Mouse (Mus musculus) embryonic facial prominence, embryonic 11.5 days (tissue): ENCODE measurements around the gene Ahcy. TPM values are rescaled to one million over a fixed set of nuclear protein-coding genes. Genes with fewer than 3 reads are reported as not detected.

Experiments used
- ATAC-seq: fragments of 200-750 bp; cut with Nextera tagmentation; replicated peaks from 2 replicates; pipeline ENCODE4 v1.8.0; 2017; ENCODE audit warnings: low read depth; ENCODE audit not compliant: insufficient number of reproducible peaks, low FRiP score, low TSS enrichment
- DNase-seq: peaks from one replicate; pipeline ENCODE4 v3.0.0-alpha.2; 2015; ENCODE audit warnings: low spot score
- H3K27ac ChIP-seq: fragments of 300-500 bp; sonication (generic); replicated peaks from 2 replicates; pipeline ENCODE4 v1.5.1; 2014; ENCODE audit warnings: mild to moderate bottlenecking, low read depth, low read length, control low read depth
- H3K27me3 ChIP-seq: fragments of 300-500 bp; sonication (generic); 2 replicates; pipeline ENCODE4 v1.6.1; 2014; ENCODE audit warnings: mild to moderate bottlenecking, low read length, moderate library complexity, mixed read lengths; ENCODE audit not compliant: control insufficient read depth, insufficient read depth
- H3K36me3 ChIP-seq: fragments of 300-500 bp; sonication (generic); replicated peaks from 2 replicates; pipeline ENCODE4 v1.6.1; 2014; ENCODE audit warnings: low read depth, mild to moderate bottlenecking, low read length, moderate library complexity, mixed read lengths; ENCODE audit not compliant: control insufficient read depth, insufficient read depth
- H3K4me1 ChIP-seq: fragments of 300-500 bp; sonication (generic); 2 replicates; pipeline ENCODE4 v1.6.1; 2014; ENCODE audit warnings: low read length, mixed read lengths; ENCODE audit not compliant: control insufficient read depth, insufficient read depth
- H3K4me2 ChIP-seq: fragments of 300-500 bp; sonication (generic); 2 replicates; pipeline ENCODE4 v1.6.1; 2014; ENCODE audit warnings: low read depth, mild to moderate bottlenecking, control low read depth, low read length, moderate library complexity
- H3K4me3 ChIP-seq: fragments of 300-500 bp; sonication (generic); 2 replicates; pipeline ENCODE4 v1.5.1; 2014; ENCODE audit warnings: low read depth, low read length, control low read depth
- H3K9ac ChIP-seq: fragments of 300-500 bp; sonication (generic); replicated peaks from 2 replicates; pipeline ENCODE4 v1.6.1; 2014; ENCODE audit warnings: mild to moderate bottlenecking, control low read depth, low read length
- H3K9me3 ChIP-seq: fragments of 300-500 bp; sonication (generic); replicated peaks from 2 replicates; pipeline ENCODE4 v1.6.1; 2016; ENCODE audit warnings: mild to moderate bottlenecking, low read length, inconsistent platforms, mixed read lengths; ENCODE audit not compliant: control insufficient read depth
- WGBS: fragments of 180-500 bp; shearing (Covaris S2); extraction: QIAGEN DNeasy Blood & Tissue Kit; methylation state at CpG from one replicate; pipeline ENCODE4 v1.1.7; 2014; 5-methylcytosine and 5-hydroxymethylcytosine counted together
- polyA plus RNA-seq: library from polyadenylated mRNA; unstranded; fragments of >200 nt; fragmentation: Nextera tagmentation; extraction: Ambion mirVana; gene quantifications from 2 replicates; pipeline ENCODE4 v1.2.1, GENCODE M21; 2014

The Ahcy gene
- polyA plus RNA-seq, 1 experiment from 2014 or later, result 97.6 TPM

DNA sequence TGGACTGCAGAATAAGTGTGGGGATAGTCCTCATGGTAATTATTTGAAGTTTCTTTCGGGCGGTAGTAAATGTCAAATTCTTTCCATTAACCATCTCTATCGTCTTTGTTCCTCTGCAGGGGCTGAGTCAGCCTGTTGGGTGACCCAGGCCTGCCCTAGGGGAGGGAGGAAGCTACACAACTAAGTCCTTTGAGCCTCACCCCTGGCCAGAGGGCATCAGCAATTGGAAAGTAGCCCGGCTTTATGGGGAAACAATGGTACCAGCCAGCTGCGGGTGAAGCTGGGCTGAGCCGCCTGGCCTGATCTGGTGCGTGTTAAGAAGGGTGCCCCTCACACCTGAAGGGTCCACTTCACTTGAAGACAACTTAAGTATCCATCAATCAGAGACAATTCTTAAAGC, 25.1 kb upstream of the Ahcy start:
- DNase-seq, result no peak
- H3K27ac ChIP-seq, result no peak overlapping the region
- H3K27me3 ChIP-seq, result no peaks in the 10 kb centered on the region
- H3K36me3 ChIP-seq, result no peaks in the 10 kb centered on the region
- no peak overlapping the region for H3K4me3 ChIP-seq
- H3K9ac ChIP-seq, result no peak overlapping the region
- no peak overlapping the region for H3K4me2 ChIP-seq
- 39% methylated on average over 7 of the region's 7 CpGs for WGBS
- H3K4me1 ChIP-seq, result no peaks in the 10 kb centered on the region
- no peaks in the 10 kb centered on the region for H3K9me3 ChIP-seq
- ATAC-seq, result no peak

DNA sequence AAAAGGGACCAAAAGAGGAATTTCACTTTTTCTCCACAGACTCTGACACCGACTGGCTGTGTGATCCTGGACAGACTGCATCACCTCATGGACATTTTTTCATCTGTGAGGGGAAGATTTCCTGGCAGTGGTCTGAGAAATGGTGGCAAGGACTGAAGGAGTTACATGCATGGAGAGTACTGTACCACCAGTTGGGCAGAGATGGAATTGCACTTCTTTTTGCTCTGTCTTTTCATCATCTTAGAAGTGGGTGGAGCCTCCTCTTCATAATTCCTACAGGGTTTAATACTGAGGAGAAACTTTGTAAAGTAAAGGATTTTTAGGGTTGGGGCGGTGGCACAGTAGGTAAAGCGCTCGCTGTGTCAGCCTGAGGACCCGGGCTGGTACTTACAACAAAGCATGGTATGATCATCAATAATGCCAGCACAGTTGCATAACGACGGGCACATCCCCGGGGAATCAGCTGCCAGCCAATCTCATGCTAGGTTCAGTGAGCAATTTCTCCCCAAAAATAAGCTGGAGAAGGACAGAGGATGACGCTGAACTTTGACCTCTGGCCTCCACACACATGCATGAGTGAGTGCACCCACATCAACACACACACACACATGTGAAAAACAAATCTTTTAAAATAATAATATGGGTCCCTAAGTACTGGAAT, 24.6 kb upstream of the Ahcy start:
- H3K36me3 ChIP-seq, result no peaks in the 10 kb centered on the region
- H3K4me2 ChIP-seq, result no peak overlapping the region
- 84% methylated on average over 9 of the region's 9 CpGs for WGBS
- no peak for ATAC-seq
- H3K27ac ChIP-seq, result no peak overlapping the region
- H3K9ac ChIP-seq, result no peak overlapping the region
- H3K4me3 ChIP-seq, result no peak overlapping the region
- no peaks in the 10 kb centered on the region for H3K27me3 ChIP-seq
- peak; percentile 34 for DNase-seq
- no peaks in the 10 kb centered on the region for H3K9me3 ChIP-seq
- H3K4me1 ChIP-seq, result no peaks in the 10 kb centered on the region

DNA sequence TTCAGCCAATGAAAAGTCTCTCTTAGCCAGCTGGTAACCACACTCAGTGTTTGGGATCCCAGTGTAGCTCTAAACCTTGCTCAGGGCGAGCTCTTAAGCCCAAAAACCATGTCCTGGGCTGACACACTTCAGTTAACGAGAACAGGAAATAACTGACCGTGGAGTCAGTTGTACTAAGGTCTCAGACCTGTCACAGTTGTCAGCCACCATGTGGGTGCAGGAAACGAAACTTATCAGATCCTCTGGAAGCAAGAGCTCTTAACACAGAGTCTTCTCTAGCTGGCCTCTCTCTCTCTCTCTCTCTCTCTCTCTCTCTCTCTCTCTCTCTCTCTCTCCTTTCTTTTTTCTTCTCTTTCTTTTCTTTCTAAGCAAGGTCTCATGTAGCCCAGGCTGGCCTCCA, 19.1 kb upstream of the Ahcy start:
- H3K27me3 ChIP-seq, result no peaks in the 10 kb centered on the region
- H3K27ac ChIP-seq, result no peak overlapping the region
- H3K9ac ChIP-seq, result no peak overlapping the region
- H3K4me1 ChIP-seq, result no peaks in the 10 kb centered on the region
- no peaks in the 10 kb centered on the region for H3K36me3 ChIP-seq
- DNase-seq (no peak), ATAC-seq (no peak)
- no peak overlapping the region for H3K4me2 ChIP-seq
- no peak overlapping the region for H3K4me3 ChIP-seq
- no peaks in the 10 kb centered on the region for H3K9me3 ChIP-seq
- WGBS, result 29% methylated on average over 4 of the region's 4 CpGs

DNA sequence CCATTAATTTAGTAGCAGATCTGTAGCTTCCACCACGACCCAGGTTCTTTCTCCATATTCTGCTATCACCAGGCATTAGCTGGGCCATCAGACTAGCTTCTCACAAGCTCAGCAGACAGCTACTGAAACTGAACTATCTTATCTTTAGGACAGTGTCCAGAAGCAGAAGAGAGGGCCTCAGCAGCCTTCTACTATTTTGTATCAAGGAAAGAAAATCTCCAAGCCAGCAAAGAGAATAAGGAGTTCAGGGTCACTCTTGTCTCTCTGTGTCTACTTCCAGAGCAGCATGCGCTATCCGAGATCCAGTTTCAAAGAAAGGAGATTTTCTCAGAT, 17.4 kb upstream of the Ahcy start:
- 78% methylated on average over 3 of the region's 3 CpGs for whole genome bisulfite sequencing
- no peaks in the 10 kb centered on the region for H3K27me3 ChIP-seq
- no peak overlapping the region for H3K4me3 ChIP-seq
- H3K9ac ChIP-seq, result no peak overlapping the region
- H3K27ac ChIP-seq, result no peak overlapping the region
- ATAC-seq, result no peak
- no peak for DNase-seq
- no peaks in the 10 kb centered on the region for H3K36me3 ChIP-seq
- no peak overlapping the region for H3K4me2 ChIP-seq
- H3K9me3 ChIP-seq, result no peaks in the 10 kb centered on the region
- no peaks in the 10 kb centered on the region for H3K4me1 ChIP-seq

DNA sequence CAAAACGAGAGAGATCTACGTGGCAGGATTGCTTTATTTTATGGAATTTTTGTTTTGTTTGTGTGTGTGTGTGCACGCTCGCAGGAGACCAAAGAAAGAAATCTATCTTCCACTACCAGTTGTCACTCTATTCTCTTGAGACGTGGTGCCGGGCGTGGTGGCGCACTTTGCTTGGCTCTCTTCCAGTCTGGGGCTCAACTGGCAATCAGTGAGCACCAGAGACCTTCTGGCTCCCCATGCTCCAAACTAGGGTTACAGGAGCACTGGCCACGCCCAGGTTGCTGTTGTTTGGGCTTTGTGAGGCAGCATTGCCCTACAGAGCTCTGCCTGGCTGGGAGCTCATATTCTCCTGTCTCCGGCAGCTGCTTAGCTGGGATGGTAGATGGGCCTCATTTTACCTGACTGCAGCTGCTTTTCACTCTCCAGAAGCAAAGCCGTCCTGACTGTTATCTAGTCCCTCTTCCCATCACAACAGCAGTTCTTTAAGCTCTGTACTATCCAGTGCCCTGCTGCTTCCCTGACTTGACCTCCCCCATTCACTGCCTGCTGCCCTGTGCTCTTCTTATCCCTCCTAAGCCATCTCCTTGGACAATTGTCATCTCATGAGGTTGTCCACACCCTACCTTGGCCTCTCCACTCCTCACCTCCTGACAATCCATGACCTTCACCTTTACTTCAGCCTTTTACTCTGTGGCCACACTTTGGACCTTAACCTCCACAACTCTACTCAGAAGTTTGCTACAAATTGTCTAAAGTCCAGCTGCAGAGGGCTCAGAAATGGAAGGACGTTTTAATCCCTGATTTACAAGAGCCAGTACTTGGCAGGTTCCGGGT, 16.8 kb upstream of the Ahcy start:
- Histone ChIP-seq H3K4me3 (no peak overlapping the region), H3K27ac (no peak overlapping the region), H3K9me3 (no peaks in the 10 kb centered on the region), H3K9ac (no peak overlapping the region), H3K36me3 (no peaks in the 10 kb centered on the region), H3K27me3 (no peaks in the 10 kb centered on the region), H3K4me2 (no peak overlapping the region), H3K4me1 (no peaks in the 10 kb centered on the region)
- ATAC-seq (no peak), DNase-seq (no peak)
- 75% methylated on average over 13 of the region's 13 CpGs for WGBS

DNA sequence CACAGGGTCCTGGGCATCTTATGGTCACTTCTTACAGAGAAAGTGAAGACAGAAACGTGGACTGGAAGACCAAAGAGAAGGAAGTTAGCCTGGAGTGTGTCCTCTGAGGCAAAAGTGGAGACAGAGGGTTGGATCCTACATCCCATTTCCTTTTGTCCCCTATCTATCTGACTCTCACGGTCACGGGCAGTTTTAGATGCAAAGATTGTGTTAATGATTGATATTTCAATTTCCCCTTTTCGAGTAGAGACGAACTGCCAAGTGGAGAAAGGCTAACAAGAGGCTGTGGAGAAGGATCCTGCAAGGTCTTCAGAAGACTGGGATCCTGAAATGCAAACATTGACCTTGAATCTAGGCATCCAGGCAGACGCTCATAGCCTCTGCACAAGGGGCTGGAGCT, 14.0 kb upstream of the Ahcy start:
- ATAC-seq (no peak), DNase-seq (no peak)
- Histone ChIP-seq H3K27me3 (no peaks in the 10 kb centered on the region), H3K4me2 (no peak overlapping the region), H3K9ac (no peak overlapping the region), H3K27ac (no peak overlapping the region), H3K36me3 (no peaks in the 10 kb centered on the region), H3K9me3 (no peaks in the 10 kb centered on the region), H3K4me3 (no peak overlapping the region), H3K4me1 (no peaks in the 10 kb centered on the region)
- WGBS, result 84% methylated on average over 6 of the region's 6 CpGs

DNA sequence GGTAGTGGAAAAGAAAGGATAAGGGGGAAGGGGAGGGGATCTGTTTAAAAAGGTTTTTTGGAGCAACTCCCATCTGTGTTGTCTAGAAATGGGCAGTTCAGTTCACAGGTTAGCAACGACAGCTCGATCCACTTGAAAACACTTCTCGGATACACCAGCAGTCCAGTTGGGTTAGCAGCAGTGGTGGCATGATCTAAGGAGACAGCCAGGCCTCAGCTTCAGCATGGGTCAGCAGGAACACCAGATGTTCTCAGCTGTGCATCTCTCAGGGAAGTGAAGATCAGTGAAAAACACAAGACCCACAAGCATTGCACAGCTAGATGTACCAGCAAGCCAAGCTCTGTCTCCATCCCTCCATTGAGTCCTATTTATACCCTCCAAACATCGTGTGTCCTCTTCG, 12.0 kb upstream of the Ahcy start:
- 85% methylated on average over 5 of the region's 5 CpGs for WGBS
- H3K9me3 ChIP-seq, result no peaks in the 10 kb centered on the region
- H3K4me3 ChIP-seq, result no peak overlapping the region
- no peaks in the 10 kb centered on the region for H3K36me3 ChIP-seq
- no peak overlapping the region for H3K4me2 ChIP-seq
- no peak overlapping the region for H3K9ac ChIP-seq
- H3K27me3 ChIP-seq, result no peaks in the 10 kb centered on the region
- DNase-seq, result no peak
- no peak overlapping the region for H3K27ac ChIP-seq
- H3K4me1 ChIP-seq, result no peaks in the 10 kb centered on the region
- ATAC-seq, result no peak

DNA sequence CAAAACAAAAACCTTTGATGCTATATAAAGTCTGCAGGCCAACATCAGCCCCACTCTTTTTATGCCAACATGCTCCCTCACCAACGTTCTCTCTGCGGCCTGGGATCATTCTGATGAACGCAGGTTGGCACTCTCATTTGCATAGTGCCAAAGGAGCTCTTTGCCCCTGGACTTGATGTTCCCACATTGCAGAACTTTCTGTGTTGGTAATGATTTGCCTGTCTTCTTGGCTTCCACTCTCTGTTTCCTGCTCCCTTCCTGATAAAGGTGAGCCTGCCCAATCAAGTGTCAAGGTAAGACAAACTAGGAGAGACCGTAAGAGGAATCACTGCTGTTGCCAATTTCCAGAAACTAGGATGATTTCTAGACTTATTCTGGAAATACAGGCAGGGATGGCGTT, 10.2 kb upstream of the Ahcy start:
- Histone ChIP-seq H3K9ac (no peak overlapping the region), H3K4me3 (no peak overlapping the region), H3K36me3 (no peaks in the 10 kb centered on the region), H3K9me3 (no peaks in the 10 kb centered on the region), H3K27ac (no peak overlapping the region), H3K4me1 (no peaks in the 10 kb centered on the region), H3K27me3 (no peaks in the 10 kb centered on the region), H3K4me2 (no peak overlapping the region)
- WGBS, result 80% methylated on average over 5 of the region's 5 CpGs
- DNase-seq (no peak), ATAC-seq (no peak)
